Mouse (Mus musculus): ENCODE measurements at regions not wholly inside any gene's neighbourhood (a gene's known extent, or its start where the extent isn't known, plus 50 kb on each side); places are given as distances from the start of the nearest gene placed in this dataset.

DNA sequence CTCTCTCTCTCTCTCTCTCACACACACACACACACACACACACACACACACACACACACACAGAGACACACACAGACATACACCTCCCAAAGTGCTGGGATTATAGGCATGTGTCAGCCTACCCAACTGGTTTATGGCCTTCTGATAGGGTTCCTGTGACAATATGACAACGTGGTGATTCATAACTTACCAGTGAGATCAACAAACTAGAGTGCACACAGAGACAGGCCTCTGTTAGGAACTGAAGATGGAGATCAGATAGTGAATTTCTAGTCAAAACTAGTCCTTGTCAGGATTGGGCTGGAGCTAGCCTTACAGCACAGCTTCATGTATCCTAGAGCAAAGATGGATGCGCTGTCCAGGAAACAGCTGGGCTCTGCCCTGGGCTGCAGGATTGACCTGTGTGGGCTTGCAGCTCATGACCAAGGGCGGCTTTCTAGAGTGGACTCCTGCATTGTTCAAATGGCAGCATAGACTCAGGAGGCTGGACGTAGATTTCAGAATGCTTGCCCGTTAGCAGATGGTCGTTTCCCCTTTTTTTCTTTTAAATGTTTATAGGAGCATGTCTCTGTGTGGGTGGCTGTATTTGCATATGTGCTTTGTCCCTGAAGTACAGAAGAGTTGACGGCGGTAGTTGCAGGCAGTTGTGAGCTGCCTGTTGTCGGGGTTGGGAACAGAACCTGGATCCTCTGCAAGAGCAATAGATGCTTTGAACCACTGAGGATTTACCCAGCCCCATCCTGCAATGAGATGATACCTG is 106.0 kb upstream of the Zfp217 start:
- DNase-seq (ENCODE audit: low spot score) (no peak), ATAC-seq (ENCODE audit: extremely low read depth, insufficient number of reproducible peaks, low FRiP score, poor library complexity, severe bottlenecking) (no peak)
- H3K4me1 ChIP-seq (ENCODE audit: insufficient read depth, low read depth, low read length), result peaks cover 32% of the 10 kb centered on the region
- no peaks in the 10 kb centered on the region for H3K36me3 ChIP-seq (replicated peaks)
- H3K9me3 ChIP-seq (replicated peaks), result peaks cover 6% of the 10 kb centered on the region
- TF ChIP-seq GATA2 (IDR thresholded peaks at IDR 0.05; ENCODE audit: borderline replicate concordance, low read depth, low read length) (no peak), TAL1 (conservative IDR thresholded peaks at IDR 0.05; ENCODE audit: low read depth, low read length) (no peak), GATA1 (IDR thresholded peaks at IDR 0.05; ENCODE audit: borderline replicate concordance, low read length) (no peak), CTCF (IDR thresholded peaks at IDR 0.05; ENCODE audit: low read depth, low read length) (no peak), POLR2AphosphoS5 (IDR thresholded peaks at IDR 0.05; ENCODE audit: insufficient replicate concordance, low read depth, low read length) (no peak)
- peaks cover 5% of the 10 kb centered on the region; the same call in 1 of the 2 replicates for H3K27me3 ChIP-seq (ENCODE audit: insufficient read depth, low read length)
- no peak overlapping the region for H3K4me3 ChIP-seq (ENCODE audit: low read depth, low read length)

DNA sequence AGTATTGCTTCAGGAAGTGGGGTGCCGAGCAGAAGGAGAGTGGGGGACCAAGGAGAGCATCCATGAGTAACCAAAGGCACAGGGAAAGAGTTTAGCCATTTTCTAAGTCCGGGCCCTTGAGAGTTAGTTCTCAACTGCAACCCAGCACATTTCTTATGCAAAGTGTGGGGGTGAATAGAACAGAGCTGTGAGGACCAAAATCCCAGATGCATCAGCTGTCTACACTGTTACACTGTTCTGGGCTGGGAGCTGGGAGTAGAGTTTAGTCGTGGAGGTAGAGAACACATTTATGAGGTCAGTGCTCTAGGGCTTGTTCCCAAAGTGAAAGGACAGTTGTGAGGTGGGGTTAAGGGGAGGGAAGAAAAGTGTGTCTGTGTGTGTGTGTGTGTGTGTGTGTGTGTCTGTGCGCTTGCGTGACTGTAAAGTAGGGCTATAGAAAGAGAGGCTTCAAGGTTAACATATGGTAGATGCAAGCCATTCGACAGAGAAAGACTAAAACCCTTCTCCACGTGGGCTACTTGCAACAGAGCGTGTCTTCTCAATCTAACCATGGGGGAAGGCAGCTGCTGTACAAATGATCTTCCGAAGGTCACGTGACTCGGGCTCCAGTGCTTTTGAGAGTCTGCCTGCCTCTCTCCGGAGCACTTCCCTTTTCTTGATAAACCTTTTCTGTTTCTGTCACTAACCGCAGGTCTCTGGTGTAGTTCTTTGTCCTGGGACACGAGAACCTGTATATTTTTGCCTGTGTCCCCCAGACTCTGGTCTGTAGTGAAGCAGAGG is 104.5 kb upstream of the Zfp217 start:
- Histone ChIP-seq H3K4me3 (ENCODE audit: low read depth, low read length) (peak overlapping the region; percentile 37; the same call in 1 of the 2 replicates), H3K9me3 (replicated peaks) (peaks cover 4% of the 10 kb centered on the region), H3K4me1 (ENCODE audit: insufficient read depth, low read depth, low read length) (peaks cover 32% of the 10 kb centered on the region), H3K36me3 (replicated peaks) (no peaks in the 10 kb centered on the region), H3K27me3 (ENCODE audit: insufficient read depth, low read length) (peaks cover 14% of the 10 kb centered on the region; the same call in 1 of the 2 replicates)
- DNase-seq (ENCODE audit: low spot score) (peak; percentile 79), ATAC-seq (ENCODE audit: extremely low read depth, insufficient number of reproducible peaks, low FRiP score, poor library complexity, severe bottlenecking) (peak; percentile 93)
- TF ChIP-seq TAL1 (conservative IDR thresholded peaks at IDR 0.05; ENCODE audit: low read depth, low read length) (no peak), CTCF (IDR thresholded peaks at IDR 0.05; ENCODE audit: low read depth, low read length) (no peak), GATA1 (IDR thresholded peaks at IDR 0.05; ENCODE audit: borderline replicate concordance, low read length) (no peak), GATA2 (IDR thresholded peaks at IDR 0.05; ENCODE audit: borderline replicate concordance, low read depth, low read length) (no peak)

- H3K27me3 ChIP-seq (ENCODE audit: insufficient read depth, low read length), result peaks cover 21% of the 10 kb centered on the region; the same call in 1 of the 2 replicates
- H3K36me3 ChIP-seq (replicated peaks), result no peaks in the 10 kb centered on the region
- H3K9me3 ChIP-seq (replicated peaks), result no peaks in the 10 kb centered on the region
- DNase-seq (ENCODE audit: low spot score) (no peak), ATAC-seq (ENCODE audit: extremely low read depth, insufficient number of reproducible peaks, low FRiP score, poor library complexity, severe bottlenecking) (no peak)
- no peak overlapping the region for H3K4me3 ChIP-seq (ENCODE audit: low read depth, low read length)
- TF ChIP-seq GATA2 (IDR thresholded peaks at IDR 0.05; ENCODE audit: borderline replicate concordance, low read depth, low read length) (no peak), POLR2AphosphoS5 (IDR thresholded peaks at IDR 0.05; ENCODE audit: insufficient replicate concordance, low read depth, low read length) (no peak), TAL1 (conservative IDR thresholded peaks at IDR 0.05; ENCODE audit: low read depth, low read length) (no peak)
- H3K4me1 ChIP-seq (ENCODE audit: insufficient read depth, low read depth, low read length), result peaks cover 39% of the 10 kb centered on the region
Measured at GRCm38 (mm10) chr2:170250680-170251079, 102.8 kb upstream of the Zfp217 start.

DNA sequence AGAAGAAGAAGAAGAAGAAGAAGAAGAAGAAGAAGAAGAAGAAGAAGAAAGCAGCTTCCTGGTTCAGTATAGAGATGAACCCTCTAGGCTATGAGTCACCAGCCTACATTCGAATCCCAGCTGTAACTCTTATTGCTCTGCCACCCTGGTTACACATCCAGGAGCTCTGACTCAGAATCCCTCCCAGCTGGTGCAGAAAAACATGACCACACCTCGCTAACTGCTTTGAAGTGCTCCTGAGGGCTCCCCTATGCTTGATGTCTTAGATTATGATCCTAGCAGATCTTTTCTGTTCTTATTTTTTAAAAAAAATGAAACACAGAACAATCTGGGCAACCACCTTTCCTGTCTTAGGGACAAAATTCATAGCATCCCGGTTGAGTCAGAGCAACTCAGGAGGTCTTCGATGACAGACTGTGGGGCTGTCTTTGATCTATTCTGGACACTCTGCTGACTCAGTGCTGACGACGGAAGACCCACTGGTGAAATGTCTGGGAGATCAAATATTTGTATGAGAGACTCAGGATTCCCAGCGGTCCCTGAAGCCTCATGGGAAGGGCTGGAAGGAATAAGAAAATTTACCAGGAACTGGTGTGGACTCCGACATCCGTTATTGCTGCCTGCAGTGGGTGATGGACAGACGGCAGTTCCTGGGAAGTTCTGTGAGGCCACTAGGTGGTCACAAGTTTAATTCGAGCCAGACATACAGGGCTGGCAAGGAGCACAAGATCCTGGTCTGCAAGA is 100.0 kb upstream of the Zfp217 start:
- DNase-seq (ENCODE audit: low spot score), result no peak

DNA sequence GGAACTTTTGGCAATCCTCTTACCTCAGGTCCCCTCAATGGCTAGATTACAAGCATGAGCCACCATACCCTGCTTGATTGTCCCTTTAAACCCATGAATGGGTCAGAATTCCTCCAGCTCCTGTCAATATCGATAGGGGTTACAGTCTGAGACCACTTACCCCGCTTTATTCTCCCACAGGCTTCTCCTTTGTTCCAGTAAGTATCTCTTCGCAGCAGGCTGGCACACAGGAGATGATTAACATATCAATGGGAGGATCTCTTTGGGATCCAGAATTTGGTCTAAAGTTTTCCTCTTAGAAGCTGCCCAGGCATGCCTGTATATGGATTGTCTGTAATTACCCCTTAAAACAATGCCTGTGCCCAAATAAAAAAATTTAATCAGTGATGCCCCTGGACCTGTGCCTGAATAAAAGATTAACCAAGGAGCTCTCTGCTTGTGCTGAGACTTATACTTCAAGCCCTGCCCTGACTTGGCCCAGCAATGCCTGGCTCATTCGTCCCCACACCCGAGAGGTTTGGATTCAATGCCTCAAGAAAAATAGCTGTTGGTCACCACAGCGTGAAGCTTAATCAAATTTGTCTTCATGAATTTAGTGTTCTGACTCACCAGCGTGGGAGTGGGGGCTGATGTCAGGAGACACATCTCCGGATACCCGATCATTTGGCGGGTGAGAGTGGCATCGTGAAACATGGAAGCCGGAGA is 97.9 kb upstream of the Zfp217 start:
- peaks cover 18% of the 10 kb centered on the region for H3K4me1 ChIP-seq (ENCODE audit: insufficient read depth, low read depth, low read length)

More for the DNA sequence above, 100.0 kb upstream of the Zfp217 start:
- TF ChIP-seq CTCF (IDR thresholded peaks at IDR 0.05; ENCODE audit: low read depth, low read length), result no peak
- no peak for TF ChIP-seq GATA2 (IDR thresholded peaks at IDR 0.05; ENCODE audit: borderline replicate concordance, low read depth, low read length)
- no peak for TF ChIP-seq TAL1 (conservative IDR thresholded peaks at IDR 0.05; ENCODE audit: low read depth, low read length)
- no peak for TF ChIP-seq POLR2AphosphoS5 (IDR thresholded peaks at IDR 0.05; ENCODE audit: insufficient replicate concordance, low read depth, low read length)
- no peak for TF ChIP-seq GATA1 (IDR thresholded peaks at IDR 0.05; ENCODE audit: borderline replicate concordance, low read length)
- Histone ChIP-seq H3K9me3 (replicated peaks) (no peaks in the 10 kb centered on the region), H3K27me3 (ENCODE audit: insufficient read depth, low read length) (peaks cover 27% of the 10 kb centered on the region), H3K4me1 (ENCODE audit: insufficient read depth, low read depth, low read length) (peaks cover 29% of the 10 kb centered on the region), H3K4me3 (ENCODE audit: low read depth, low read length) (no peak overlapping the region), H3K36me3 (replicated peaks) (no peaks in the 10 kb centered on the region)
- no peak for ATAC-seq (ENCODE audit: extremely low read depth, insufficient number of reproducible peaks, low FRiP score, poor library complexity, severe bottlenecking)

More for the DNA sequence above, 97.9 kb upstream of the Zfp217 start:
- no peaks in the 10 kb centered on the region for H3K36me3 ChIP-seq (replicated peaks)
- no peak for TF ChIP-seq TAL1 (conservative IDR thresholded peaks at IDR 0.05; ENCODE audit: low read depth, low read length)
- TF ChIP-seq POLR2AphosphoS5 (IDR thresholded peaks at IDR 0.05; ENCODE audit: insufficient replicate concordance, low read depth, low read length), result no peak
- no peak for TF ChIP-seq GATA1 (IDR thresholded peaks at IDR 0.05; ENCODE audit: borderline replicate concordance, low read length)
- TF ChIP-seq GATA2 (IDR thresholded peaks at IDR 0.05; ENCODE audit: borderline replicate concordance, low read depth, low read length), result no peak
- TF ChIP-seq CTCF (IDR thresholded peaks at IDR 0.05; ENCODE audit: low read depth, low read length), result no peak
- peaks cover 27% of the 10 kb centered on the region for H3K27me3 ChIP-seq (ENCODE audit: insufficient read depth, low read length)
- no peaks in the 10 kb centered on the region for H3K9me3 ChIP-seq (replicated peaks)
- DNase-seq (ENCODE audit: low spot score), result no peak
- H3K4me3 ChIP-seq (ENCODE audit: low read depth, low read length), result no peak overlapping the region
- no peak for ATAC-seq (ENCODE audit: extremely low read depth, insufficient number of reproducible peaks, low FRiP score, poor library complexity, severe bottlenecking)
